Mouse (Mus musculus) heart, embryonic 11.5 days (tissue): ENCODE data around the gene C77080. TPM values are rescaled to one million over a fixed set of nuclear protein-coding genes. Genes with fewer than 3 reads are reported as not detected.

Experiments
- ATAC-seq: fragments of 200-750 bp; cut with Nextera tagmentation; replicated peaks from 2 replicates; pipeline ENCODE4 v1.8.0; 2017; ENCODE audit warnings: moderate library complexity; ENCODE audit not compliant: insufficient number of reproducible peaks, low FRiP score, low TSS enrichment
- H3K27ac ChIP-seq: fragments of 300-500 bp; sonication (generic); 2 replicates; pipeline ENCODE4 v1.5.1; 2014; ENCODE audit warnings: mild to moderate bottlenecking, low read depth, low read length
- H3K27me3 ChIP-seq: fragments of 300-500 bp; sonication (generic); 2 replicates; pipeline ENCODE4 v1.6.1; 2014; ENCODE audit warnings: mild to moderate bottlenecking, low read length, mixed read lengths; ENCODE audit not compliant: control insufficient read depth, insufficient read depth
- H3K36me3 ChIP-seq: fragments of 300-500 bp; sonication (generic); 2 replicates; pipeline ENCODE4 v1.6.1; 2014; ENCODE audit warnings: mild to moderate bottlenecking, low read length, moderate library complexity, mixed read lengths; ENCODE audit not compliant: control insufficient read depth, insufficient read depth
- H3K4me1 ChIP-seq: fragments of 300-500 bp; sonication (generic); 2 replicates; pipeline ENCODE4 v1.6.1; 2014; ENCODE audit warnings: low read length; ENCODE audit not compliant: control insufficient read depth, insufficient read depth
- H3K4me2 ChIP-seq: fragments of 300-500 bp; sonication (generic); 2 replicates; pipeline ENCODE4 v1.6.1; 2014; ENCODE audit warnings: mild to moderate bottlenecking, moderate library complexity
- H3K4me3 ChIP-seq: fragments of 300-500 bp; sonication (generic); 2 replicates; pipeline ENCODE4 v1.5.1; 2014; ENCODE audit warnings: low read depth, low read length
- H3K9ac ChIP-seq: fragments of 300-500 bp; sonication (generic); 2 replicates; pipeline ENCODE4 v1.6.1; 2014; ENCODE audit warnings: mild to moderate bottlenecking, low read depth, low read length, moderate library complexity
- H3K9me3 ChIP-seq: fragments of 300-500 bp; sonication (generic); replicated peaks from 2 replicates; pipeline ENCODE4 v1.6.1; 2016; ENCODE audit warnings: low read length; ENCODE audit not compliant: control insufficient read depth
- WGBS: fragments of 180-500 bp; shearing (Covaris S2); extraction: QIAGEN DNeasy Blood & Tissue Kit; methylation state at CpG from one replicate; pipeline ENCODE4 v1.1.7; 2014; ENCODE audit not compliant: insufficient replicate concordance; 5-methylcytosine and 5-hydroxymethylcytosine counted together
- polyA plus RNA-seq: library from polyadenylated mRNA; unstranded; fragments of >200 nt; fragmentation: Nextera tagmentation; extraction: Ambion mirVana; gene quantifications from 2 replicates; pipeline ENCODE4 v1.2.1, GENCODE M21; 2014

C77080 gene
- polyA plus RNA-seq, 1 experiment from 2014 or later: 1.5 TPM

- Histone ChIP-seq H3K27ac (no peak overlapping the region), H3K4me2 (no peak overlapping the region), H3K36me3 (peaks cover 36% of the 10 kb centered on the region), H3K4me3 (no peak overlapping the region), H3K9ac (no peak overlapping the region), H3K4me1 (no peaks in the 10 kb centered on the region), H3K27me3 (no peaks in the 10 kb centered on the region), H3K9me3 (no peaks in the 10 kb centered on the region)
- no peak for ATAC-seq
- WGBS: 92% methylated on average over 10 of the region's 10 CpGs
Measured at GRCm38 (mm10) chr4:129204655-129205054, 56.5 kb downstream of the C77080 start.

GRCm38 (mm10) chr4:129197514-129197913 lies 63.7 kb downstream of the C77080 start:
- 92% methylated on average over 6 of the region's 6 CpGs for WGBS
- Histone ChIP-seq H3K4me3 (no peak overlapping the region), H3K27ac (no peak overlapping the region), H3K9ac (no peak overlapping the region), H3K36me3 (peaks cover 9% of the 10 kb centered on the region), H3K4me2 (no peak overlapping the region), H3K4me1 (no peaks in the 10 kb centered on the region), H3K9me3 (no peaks in the 10 kb centered on the region), H3K27me3 (no peaks in the 10 kb centered on the region)
- ATAC-seq: no peak

- H3K27ac ChIP-seq: no peak overlapping the region
- H3K27me3 ChIP-seq: no peaks in the 10 kb centered on the region
- peaks cover 8% of the 10 kb centered on the region for H3K4me1 ChIP-seq
- H3K4me3 ChIP-seq: no peak overlapping the region
- H3K9me3 ChIP-seq: no peaks in the 10 kb centered on the region
- 90% methylated on average over 1 of the region's 1 CpGs for WGBS
- no peak overlapping the region for H3K4me2 ChIP-seq
- no peak for ATAC-seq
- no peak overlapping the region for H3K9ac ChIP-seq
- H3K36me3 ChIP-seq: peaks cover 9% of the 10 kb centered on the region
Measured at GRCm38 (mm10) chr4:129194280-129194679, 66.9 kb downstream of the C77080 start.

DNA sequence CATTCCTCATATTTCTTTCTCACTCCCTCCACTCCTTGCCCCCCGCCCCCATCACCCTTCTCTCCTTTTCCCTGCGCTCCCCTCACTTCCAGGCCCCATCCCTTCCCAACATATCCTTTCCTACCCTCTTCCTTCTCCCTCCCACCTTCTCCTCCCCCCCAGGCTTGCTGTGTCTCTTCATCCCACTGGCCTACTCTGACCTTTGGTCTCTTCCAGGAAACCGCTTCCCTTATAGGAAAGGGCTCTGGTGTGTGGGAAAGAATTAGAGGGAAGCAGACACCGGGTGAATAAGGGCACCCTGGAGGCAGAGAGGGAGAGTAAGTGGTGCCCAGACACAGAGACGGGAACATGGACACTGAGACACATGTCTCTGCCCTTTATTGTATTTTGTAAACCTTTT lies 69.5 kb downstream of the C77080 start:
- no peak overlapping the region for H3K4me2 ChIP-seq
- H3K27me3 ChIP-seq: no peaks in the 10 kb centered on the region
- no peak overlapping the region for H3K27ac ChIP-seq
- WGBS: 76% methylated on average over 5 of the region's 5 CpGs
- H3K9me3 ChIP-seq: no peaks in the 10 kb centered on the region
- 0 out of 2 replicates have a peak overlapping the region, but pooled peaks have one; percentile 16 for H3K9ac ChIP-seq
- ATAC-seq: no peak
- H3K4me1 ChIP-seq: peaks cover 19% of the 10 kb centered on the region
- H3K4me3 ChIP-seq: no peak overlapping the region
- H3K36me3 ChIP-seq: peaks cover 2% of the 10 kb centered on the region; the same call in 1 of the 2 replicates

- no peaks in the 10 kb centered on the region for H3K27me3 ChIP-seq
- no peak for ATAC-seq
- 7% methylated on average over 12 of the region's 12 CpGs for WGBS
Measured at GRCm38 (mm10) chr4:129190538-129190937, 70.7 kb downstream of the C77080 start.

DNA sequence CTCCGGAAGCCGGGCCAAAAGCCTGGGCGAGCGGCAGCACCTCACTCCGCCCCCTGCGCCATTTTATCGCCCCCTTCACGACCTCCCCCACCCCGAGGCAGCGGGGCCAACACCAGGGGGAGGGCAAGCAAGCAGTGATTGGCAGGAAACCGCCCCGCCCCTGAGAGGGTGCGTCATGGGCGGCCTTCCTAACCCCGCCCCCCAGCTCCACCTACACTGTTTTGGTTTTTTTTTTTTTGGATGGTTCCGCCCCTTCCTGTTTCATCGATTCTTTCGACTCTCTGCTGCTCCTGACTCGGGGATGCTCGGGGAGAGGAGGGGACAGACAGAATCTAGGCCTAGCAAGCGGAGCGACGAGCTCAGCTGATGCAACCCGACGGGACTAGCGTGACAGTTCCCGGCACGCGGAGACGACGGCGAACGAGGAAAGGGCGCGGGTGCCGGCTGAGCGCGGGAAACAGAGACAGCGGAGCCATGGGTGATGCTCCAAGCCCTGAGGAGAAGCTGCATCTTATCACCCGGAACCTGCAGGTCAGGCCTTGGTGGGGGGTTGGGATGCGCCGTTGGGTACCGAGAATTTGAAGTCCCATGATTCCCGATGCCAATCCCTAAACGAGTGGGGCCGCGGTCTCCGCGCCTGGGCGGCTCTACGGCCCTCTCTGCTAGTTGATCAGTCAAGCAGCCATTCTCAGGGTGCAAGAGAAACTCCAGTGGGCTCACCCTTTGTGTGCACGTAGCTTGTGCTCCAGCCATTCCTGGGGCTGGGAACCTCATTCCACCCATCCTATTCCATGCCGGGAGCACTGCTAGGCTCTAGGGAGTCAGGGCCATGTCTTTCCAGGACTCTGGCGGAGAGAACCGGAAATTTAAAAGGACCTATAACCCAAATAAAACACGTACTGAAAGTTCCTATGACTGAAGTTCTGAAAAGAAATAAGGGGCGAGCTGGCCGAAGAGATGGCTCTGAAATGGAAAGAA lies 71.4 kb downstream of the C77080 start, which contains the start of the genes S100pbp and Yars:
S100pbp (minus strand) TSS at position 186 of the 978 bp plus-strand sequence.
Yars (plus strand) TSS at position 219 of the 978 bp plus-strand sequence.
- H3K9ac ChIP-seq: peak within 1 kb of the TSS; percentile 88
- WGBS: under 1% methylated on average over 58 of the region's 58 CpGs
- peak within 1 kb of the TSS; percentile 92 for H3K4me3 ChIP-seq
- H3K27ac ChIP-seq: peak within 1 kb of the TSS; percentile 95
- ATAC-seq: peak; percentile 88
- H3K4me1 ChIP-seq: peaks cover 19% of the 10 kb centered on the region
- no peaks in the 10 kb centered on the region for H3K27me3 ChIP-seq
- H3K9me3 ChIP-seq: no peaks in the 10 kb centered on the region
- no peaks in the 10 kb centered on the region for H3K36me3 ChIP-seq
- H3K4me2 ChIP-seq: peak within 1 kb of the TSS; percentile 77

More at GRCm38 (mm10) chr4:129190538-129190937, 70.7 kb downstream of the C77080 start:
- Histone ChIP-seq H3K9ac (peak overlapping the region; percentile 79), H3K27ac (peak overlapping the region; percentile 74; the same call in 1 of the 2 replicates), H3K4me3 (peak overlapping the region; percentile 92), H3K9me3 (no peaks in the 10 kb centered on the region), H3K36me3 (peaks cover 2% of the 10 kb centered on the region; the same call in 1 of the 2 replicates), H3K4me2 (peak overlapping the region; percentile 73), H3K4me1 (peaks cover 19% of the 10 kb centered on the region)

DNA sequence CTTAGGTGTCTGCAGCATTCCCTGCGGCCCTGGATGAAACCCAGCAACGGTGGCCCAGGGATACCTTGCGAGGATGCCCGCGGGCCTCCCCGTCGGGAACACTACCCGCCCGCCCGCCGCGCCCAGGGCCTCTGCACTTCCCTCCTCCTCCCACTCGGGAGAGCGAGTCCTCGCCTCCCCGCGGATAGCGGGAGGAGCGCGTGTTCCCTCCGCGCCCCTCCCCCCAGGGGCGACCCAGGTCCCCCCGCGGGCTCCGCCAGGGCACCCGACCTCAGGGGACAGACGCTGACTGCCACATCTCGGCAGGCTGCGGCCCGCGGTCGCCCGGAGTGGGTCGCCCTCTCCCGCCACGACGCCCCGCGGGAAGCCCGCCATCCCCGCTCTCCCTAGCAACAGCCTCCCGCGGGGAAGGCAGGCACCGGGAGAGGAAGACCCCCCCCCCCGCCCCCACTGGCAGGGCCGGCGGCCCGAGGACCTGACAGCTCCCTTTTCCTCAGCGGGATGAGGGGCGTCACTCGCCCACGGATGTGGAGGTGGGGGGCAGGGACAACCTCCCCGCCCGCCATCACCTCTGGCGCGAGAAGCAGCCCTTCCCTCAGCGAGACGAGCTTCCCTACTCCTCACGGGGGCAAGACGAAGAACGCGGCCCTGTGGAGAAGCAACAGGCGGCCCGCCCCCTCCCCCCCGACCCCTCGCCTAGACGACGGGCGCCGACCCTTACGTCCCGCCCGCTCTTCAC lies 72.2 kb downstream of the C77080 start:
- peaks cover 19% of the 10 kb centered on the region for H3K4me1 ChIP-seq
- peak; percentile 24 for ATAC-seq
- under 1% methylated on average over 45 of the region's 74 CpGs for WGBS

DNA sequence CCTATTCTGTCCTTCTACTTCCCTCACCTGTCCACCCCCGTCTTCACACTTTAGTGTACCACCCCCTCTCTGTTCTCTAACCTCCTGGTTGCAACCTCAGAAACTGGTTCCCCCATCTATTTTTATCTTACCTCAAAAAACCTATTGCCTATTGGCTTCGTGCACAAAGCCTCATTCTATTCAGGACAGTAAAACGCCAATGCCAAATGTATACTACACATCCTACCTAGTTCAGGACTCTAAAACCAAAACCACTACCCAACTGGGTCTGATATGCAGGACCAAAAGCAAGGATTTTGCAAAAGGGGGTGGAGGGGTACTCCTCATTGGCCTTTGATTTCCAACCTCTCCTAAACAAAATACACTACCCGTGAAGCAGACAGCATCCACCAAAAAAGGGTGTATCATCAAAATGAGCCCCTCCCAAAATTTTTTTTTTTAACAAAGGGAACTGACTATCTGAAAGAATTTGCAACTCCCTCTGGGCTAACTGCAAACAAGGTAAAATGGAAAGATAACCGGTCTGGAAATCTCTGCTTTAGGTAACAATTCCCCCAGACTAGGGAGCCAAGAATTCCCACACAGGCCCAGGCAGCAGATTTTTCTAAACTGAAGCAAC lies 73.1 kb downstream of the C77080 start:
- Histone ChIP-seq H3K27ac (no peak overlapping the region), H3K9me3 (no peaks in the 10 kb centered on the region), H3K4me2 (peak overlapping the region; percentile 77), H3K36me3 (no peaks in the 10 kb centered on the region), H3K9ac (peak overlapping the region; percentile 88), H3K4me3 (peak overlapping the region; percentile 92), H3K4me1 (peaks cover 19% of the 10 kb centered on the region), H3K27me3 (no peaks in the 10 kb centered on the region)
- no peak for ATAC-seq
- 47% methylated on average over 5 of the region's 5 CpGs for WGBS

More for the DNA sequence above, 72.2 kb downstream of the C77080 start:
- Histone ChIP-seq H3K9ac (peak overlapping the region; percentile 88), H3K9me3 (no peaks in the 10 kb centered on the region), H3K36me3 (no peaks in the 10 kb centered on the region), H3K4me2 (peak overlapping the region; percentile 77), H3K27me3 (no peaks in the 10 kb centered on the region), H3K27ac (peak overlapping the region; percentile 95), H3K4me3 (peak overlapping the region; percentile 92)
